Mouse (Mus musculus): ENCODE measurements around the gene Irak2. TPM values are rescaled to one million over a fixed set of nuclear protein-coding genes. Genes with fewer than 3 reads are reported as not detected.
A peak's percentile ranks its signal among the peaks of the same experiment; 100 is the strongest.
"Not testable (repeated sequence)": the region's sequence is repeated elsewhere in the genome, so short reads cannot be mapped to it uniquely, and the experiment has no call there.

The Irak2 gene
- polyA plus RNA-seq, 1 experiment from 2014 or later = 6.7 TPM

- ATAC-seq (replicated peaks; ENCODE audit: insufficient number of reproducible peaks, low FRiP score, low TSS enrichment) = no peak
- WGBS (ENCODE audit: insufficient replicate concordance) = 54% methylated on average over 8 of the region's 8 CpGs
Measured at GRCm38 (mm10) chr6:113667611-113668122, 29.4 kb downstream of the Irak2 start.

GRCm38 (mm10) chr6:113668287-113669154 lies 30.3 kb downstream of the Irak2 start:
- Histone ChIP-seq H3K27me3 (ENCODE audit: control insufficient read depth, insufficient read depth, low read length) (no peaks in the 10 kb centered on the region), H3K9me3 (replicated peaks; ENCODE audit: control insufficient read depth, low read length) (no peaks in the 10 kb centered on the region), H3K36me3 (ENCODE audit: control insufficient read depth, insufficient read depth, low read length) (no peaks in the 10 kb centered on the region), H3K9ac (ENCODE audit: low read depth, low read length) (no peak overlapping the region), H3K4me2 (0 out of 2 replicates have a peak overlapping the region, but pooled peaks have one; percentile 22), H3K4me3 (ENCODE audit: low read depth, low read length) (no peak overlapping the region), H3K27ac (ENCODE audit: low read depth, low read length) (peak overlapping the region; percentile 73), H3K4me1 (ENCODE audit: control insufficient read depth, insufficient read depth, low read length) (peaks cover 15% of the 10 kb centered on the region)
- 45% methylated on average over 15 of the region's 15 CpGs for WGBS (ENCODE audit: insufficient replicate concordance)
- peak; percentile 52 for ATAC-seq (replicated peaks; ENCODE audit: insufficient number of reproducible peaks, low FRiP score, low TSS enrichment)

More at GRCm38 (mm10) chr6:113667611-113668122, 29.4 kb downstream of the Irak2 start:
- Histone ChIP-seq H3K4me3 (ENCODE audit: low read depth, low read length) (no peak overlapping the region), H3K9ac (ENCODE audit: low read depth, low read length) (no peak overlapping the region), H3K9me3 (replicated peaks; ENCODE audit: control insufficient read depth, low read length) (no peaks in the 10 kb centered on the region), H3K36me3 (ENCODE audit: control insufficient read depth, insufficient read depth, low read length) (no peaks in the 10 kb centered on the region), H3K27ac (ENCODE audit: low read depth, low read length) (peak overlapping the region; percentile 50), H3K4me1 (ENCODE audit: control insufficient read depth, insufficient read depth, low read length) (peaks cover 15% of the 10 kb centered on the region), H3K27me3 (ENCODE audit: control insufficient read depth, insufficient read depth, low read length) (no peaks in the 10 kb centered on the region), H3K4me2 (no peak overlapping the region)

- Histone ChIP-seq H3K36me3 (ENCODE audit: control insufficient read depth, insufficient read depth, low read length) (no peaks in the 10 kb centered on the region), H3K9me3 (replicated peaks; ENCODE audit: control insufficient read depth, low read length) (no peaks in the 10 kb centered on the region), H3K4me1 (ENCODE audit: control insufficient read depth, insufficient read depth, low read length) (peaks cover 15% of the 10 kb centered on the region), H3K4me3 (ENCODE audit: low read depth, low read length) (no peak overlapping the region), H3K4me2 (no peak overlapping the region), H3K27me3 (ENCODE audit: control insufficient read depth, insufficient read depth, low read length) (no peaks in the 10 kb centered on the region), H3K27ac (ENCODE audit: low read depth, low read length) (no peak overlapping the region), H3K9ac (ENCODE audit: low read depth, low read length) (no peak overlapping the region)
- ATAC-seq (replicated peaks; ENCODE audit: insufficient number of reproducible peaks, low FRiP score, low TSS enrichment) = no peak
- WGBS (ENCODE audit: insufficient replicate concordance) = 49% methylated on average over 7 of the region's 7 CpGs
Measured at GRCm38 (mm10) chr6:113669821-113670220, 31.6 kb downstream of the Irak2 start.

GRCm38 (mm10) chr6:113672029-113672428 lies 33.8 kb downstream of the Irak2 start:
- not testable (repeated sequence) for ATAC-seq (replicated peaks; ENCODE audit: insufficient number of reproducible peaks, low FRiP score, low TSS enrichment); H3K4me2 ChIP-seq; H3K9me3 ChIP-seq (replicated peaks; ENCODE audit: control insufficient read depth, low read length); H3K27me3 ChIP-seq (ENCODE audit: control insufficient read depth, insufficient read depth, low read length); H3K4me3 ChIP-seq (ENCODE audit: low read depth, low read length); H3K9ac ChIP-seq (ENCODE audit: low read depth, low read length); H3K36me3 ChIP-seq (ENCODE audit: control insufficient read depth, insufficient read depth, low read length); H3K27ac ChIP-seq (ENCODE audit: low read depth, low read length)
- peaks cover 15% of the 10 kb centered on the region for H3K4me1 ChIP-seq (ENCODE audit: control insufficient read depth, insufficient read depth, low read length)
- WGBS (ENCODE audit: insufficient replicate concordance) = 76% methylated on average over 1 of the region's 1 CpGs

- Histone ChIP-seq H3K4me3 (ENCODE audit: low read depth, low read length) (no peak overlapping the region), H3K9me3 (replicated peaks; ENCODE audit: control insufficient read depth, low read length) (no peaks in the 10 kb centered on the region), H3K27me3 (ENCODE audit: control insufficient read depth, insufficient read depth, low read length) (no peaks in the 10 kb centered on the region), H3K4me1 (ENCODE audit: control insufficient read depth, insufficient read depth, low read length) (peaks cover 15% of the 10 kb centered on the region), H3K4me2 (no peak overlapping the region), H3K36me3 (ENCODE audit: control insufficient read depth, insufficient read depth, low read length) (no peaks in the 10 kb centered on the region), H3K9ac (ENCODE audit: low read depth, low read length) (no peak overlapping the region), H3K27ac (ENCODE audit: low read depth, low read length) (no peak overlapping the region)
- WGBS (ENCODE audit: insufficient replicate concordance) = 74% methylated on average over 6 of the region's 6 CpGs
- no peak for ATAC-seq (replicated peaks; ENCODE audit: insufficient number of reproducible peaks, low FRiP score, low TSS enrichment)
Measured at GRCm38 (mm10) chr6:113672989-113673388, 34.7 kb downstream of the Irak2 start.

- H3K4me3 ChIP-seq (ENCODE audit: low read depth, low read length) = no peak overlapping the region
- H3K27ac ChIP-seq (ENCODE audit: low read depth, low read length) = no peak overlapping the region
- H3K27me3 ChIP-seq (ENCODE audit: control insufficient read depth, insufficient read depth, low read length) = no peaks in the 10 kb centered on the region
- H3K4me2 ChIP-seq = no peak overlapping the region
- no peaks in the 10 kb centered on the region for H3K36me3 ChIP-seq (ENCODE audit: control insufficient read depth, insufficient read depth, low read length)
- no peak overlapping the region for H3K9ac ChIP-seq (ENCODE audit: low read depth, low read length)
- no peaks in the 10 kb centered on the region for H3K9me3 ChIP-seq (replicated peaks; ENCODE audit: control insufficient read depth, low read length)
- ATAC-seq (replicated peaks; ENCODE audit: insufficient number of reproducible peaks, low FRiP score, low TSS enrichment) = no peak
- no peaks in the 10 kb centered on the region for H3K4me1 ChIP-seq (ENCODE audit: control insufficient read depth, insufficient read depth, low read length)
- 69% methylated on average over 4 of the region's 4 CpGs for WGBS (ENCODE audit: insufficient replicate concordance)
Measured at GRCm38 (mm10) chr6:113675234-113675633, 37.0 kb downstream of the Irak2 start.

- Histone ChIP-seq H3K4me2 (no peak overlapping the region), H3K36me3 (ENCODE audit: control insufficient read depth, insufficient read depth, low read length) (no peaks in the 10 kb centered on the region), H3K4me3 (ENCODE audit: low read depth, low read length) (no peak overlapping the region), H3K27me3 (ENCODE audit: control insufficient read depth, insufficient read depth, low read length) (no peaks in the 10 kb centered on the region), H3K9ac (ENCODE audit: low read depth, low read length) (no peak overlapping the region), H3K27ac (ENCODE audit: low read depth, low read length) (no peak overlapping the region), H3K4me1 (ENCODE audit: control insufficient read depth, insufficient read depth, low read length) (no peaks in the 10 kb centered on the region), H3K9me3 (replicated peaks; ENCODE audit: control insufficient read depth, low read length) (no peaks in the 10 kb centered on the region)
- WGBS (ENCODE audit: insufficient replicate concordance) = 90% methylated on average over 9 of the region's 9 CpGs
- no peak for ATAC-seq (replicated peaks; ENCODE audit: insufficient number of reproducible peaks, low FRiP score, low TSS enrichment)
Measured at GRCm38 (mm10) chr6:113675991-113676390, 37.7 kb downstream of the Irak2 start.

GRCm38 (mm10) chr6:113677070-113677734 lies 38.9 kb downstream of the Irak2 start:
- H3K9me3 ChIP-seq (replicated peaks; ENCODE audit: control insufficient read depth, low read length) = no peaks in the 10 kb centered on the region
- no peaks in the 10 kb centered on the region for H3K36me3 ChIP-seq (ENCODE audit: control insufficient read depth, insufficient read depth, low read length)
- H3K27ac ChIP-seq (ENCODE audit: low read depth, low read length) = no peak overlapping the region
- no peaks in the 10 kb centered on the region for H3K4me1 ChIP-seq (ENCODE audit: control insufficient read depth, insufficient read depth, low read length)
- no peak overlapping the region for H3K4me2 ChIP-seq
- H3K27me3 ChIP-seq (ENCODE audit: control insufficient read depth, insufficient read depth, low read length) = no peaks in the 10 kb centered on the region
- 69% methylated on average over 14 of the region's 14 CpGs for WGBS (ENCODE audit: insufficient replicate concordance)
- no peak for ATAC-seq (replicated peaks; ENCODE audit: insufficient number of reproducible peaks, low FRiP score, low TSS enrichment)
- no peak overlapping the region for H3K4me3 ChIP-seq (ENCODE audit: low read depth, low read length)
- H3K9ac ChIP-seq (ENCODE audit: low read depth, low read length) = no peak overlapping the region
